Mouse (Mus musculus): Measurements from ENCODE around the gene Slc25a29.

DNA sequence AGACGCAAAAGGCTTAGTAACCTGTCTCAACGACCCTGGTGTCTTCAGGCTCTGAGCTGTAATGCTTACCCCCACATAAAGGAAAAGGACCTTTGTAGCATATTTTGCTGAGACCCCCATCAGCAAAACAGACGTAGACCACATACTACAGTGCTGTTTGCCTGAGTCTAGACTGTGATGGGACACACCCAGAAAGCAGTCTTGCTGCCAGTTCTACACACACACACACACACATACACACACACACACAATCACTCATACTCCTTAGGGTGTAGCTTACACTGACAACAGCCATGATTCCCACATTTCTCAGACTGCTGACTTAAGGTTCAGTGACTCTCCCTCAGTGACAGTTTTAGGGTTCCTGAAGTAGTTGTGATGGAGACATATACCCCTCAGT lies 45.5 kb upstream of the Slc25a29 start:
- no peak for TF ChIP-seq ZC3H11A (IDR thresholded peaks at IDR 0.05; ENCODE audit: borderline replicate concordance, low read depth, low read length)
- TF ChIP-seq ZNF384 (IDR thresholded peaks at IDR 0.05; ENCODE audit: low read depth, low read length), result no peak

Data from ES-E14 (cell line).